9 mouse cellular contexts compared by ENCODE assay signal in genomic region chr8:87662307-87662771, GRCm38 (mm10).
A peak's percentile ranks its signal among the peaks of the same experiment; 100 is the strongest.
DNase-seq lines count a peak whose midpoint lies in the region; ATAC-seq and TF ChIP-seq lines count a peak whose summit lies in the region.
"Had no signal": no experiment of that assay in that cellular context is flagged by ENCODE, and none has a peak within 500 bp of the region (broad histone marks: within the 10 kb centered on the region; RNA-seq: fewer than 3 reads in every experiment).

No protein-coding gene starts in this region.

- TF ChIP-seq CTCF in left cerebral cortex, adult 2 months (IDR thresholded peaks at IDR 0.05) = no peak

- peak overlapping the region; percentile 41 for H3K4me2 ChIP-seq in hindbrain, embryonic 11.5 days (replicated peaks; ENCODE audit: low read depth, low read length)
- peak overlapping the region; percentile 51 for H3K4me2 ChIP-seq in midbrain, embryonic 15.5 days

- WGBS in hindbrain, embryonic 11.5 days = 2% methylated on average over 27 of the region's 27 CpGs
- WGBS in midbrain, embryonic 15.5 days = 4% methylated on average over 27 of the region's 27 CpGs

- H3K4me1 ChIP-seq in hindbrain, embryonic 11.5 days (replicated peaks; ENCODE audit: control insufficient read depth, insufficient read depth, low read length) = peaks cover 25% of the 10 kb centered on the region
- peaks cover 55% of the 10 kb centered on the region for H3K4me1 ChIP-seq in midbrain, embryonic 15.5 days

- no peak for DNase-seq in left cerebral cortex, adult 2 months (ENCODE audit: extremely low spot score in 1 of 2, low spot score in 2 of 2)
- DNase-seq in left cerebral cortex, adult 18-20 months (ENCODE audit: low spot score in 2 of 2) = no peak
- peak; percentile 48 for DNase-seq in embryo, embryonic 10 days (ENCODE audit: low spot score)
- peak; percentile 58 for DNase-seq in hindbrain, embryonic 11.5 days (ENCODE audit: low spot score)
- DNase-seq in right cerebral cortex, postnatal 36 days (ENCODE audit: low spot score in 2 of 2) = no peak
- no peak for DNase-seq in gastrocnemius, postnatal 25 days
- no peak for DNase-seq in testis, postnatal 10 days (ENCODE audit: low spot score)

- H3K36me3 ChIP-seq in hindbrain, embryonic 11.5 days (ENCODE audit: control insufficient read depth, insufficient read depth, low read length) = no peaks in the 10 kb centered on the region
- no peaks in the 10 kb centered on the region for H3K36me3 ChIP-seq in midbrain, embryonic 15.5 days (replicated peaks)

- H3K4me3 ChIP-seq in left cerebral cortex, adult 2 months = peak overlapping the region; percentile 23
- no peak overlapping the region; the same call in 1 of the 2 replicates for H3K4me3 ChIP-seq in hindbrain, embryonic 11.5 days (ENCODE audit: low read depth, low read length)
- H3K4me3 ChIP-seq in midbrain, embryonic 15.5 days = peak overlapping the region; percentile 21

- no peak for ATAC-seq in hindbrain, embryonic 11.5 days (ENCODE audit: low FRiP score)
- no peak for ATAC-seq in midbrain, embryonic 15.5 days (replicated peaks)

- peaks cover 16% of the 10 kb centered on the region for H3K27me3 ChIP-seq in hindbrain, embryonic 11.5 days (ENCODE audit: control insufficient read depth, insufficient read depth, low read length)
- H3K27me3 ChIP-seq in midbrain, embryonic 15.5 days (replicated peaks) = no peaks in the 10 kb centered on the region

- H3K9ac ChIP-seq in hindbrain, embryonic 11.5 days (ENCODE audit: low read depth, low read length) = peak overlapping the region; percentile 21; the same call in 1 of the 2 replicates
- H3K9ac ChIP-seq in midbrain, embryonic 15.5 days = peak overlapping the region; percentile 32
- H3K9ac ChIP-seq: liver, embryonic 14.5 days had no signal

- intact Hi-C loops in left cerebral cortex, adult 2 months (cut with DNase I) = loop anchor here (5.0 kb wide), 1 partner anchor 300 kb away; no protein-coding TSS in a partner anchor

- H3K27ac ChIP-seq in left cerebral cortex, adult 2 months = no peak overlapping the region
- peak overlapping the region; percentile 73 for H3K27ac ChIP-seq in hindbrain, embryonic 11.5 days (ENCODE audit: low read depth, low read length)
- H3K27ac ChIP-seq in midbrain, embryonic 15.5 days = peak overlapping the region; percentile 79
- H3K27ac ChIP-seq: liver, embryonic 14.5 days had no signal

- no peaks in the 10 kb centered on the region for H3K9me3 ChIP-seq in hindbrain, embryonic 11.5 days (ENCODE audit: control insufficient read depth, low read length)
- H3K9me3 ChIP-seq in midbrain, embryonic 15.5 days = no peaks in the 10 kb centered on the region

Comparison
In these comparisons a context has a peak if more than half of its experiments do, and no peak if none do; other contexts are left out.
1. DNase-seq: peak in embryo, embryonic 10 days (single experiment) and hindbrain, embryonic 11.5 days (single experiment); none in left cerebral cortex, adult 2 months (0 of 2), left cerebral cortex, adult 18-20 months (0 of 2), right cerebral cortex, postnatal 36 days (0 of 2), gastrocnemius, postnatal 25 days (single experiment) and testis, postnatal 10 days (single experiment).